Mouse (Mus musculus): ENCODE data around the gene Dolpp1.

- TF ChIP-seq POLR2A (IDR thresholded peaks at IDR 0.05; ENCODE audit: borderline replicate concordance, extremely low read depth, insufficient read depth, insufficient read length, poor library complexity, severe bottlenecking) = no peak
- no peak for TF ChIP-seq CTCF (IDR thresholded peaks at IDR 0.05; ENCODE audit: borderline replicate concordance, extremely low read depth, insufficient read depth, insufficient read length)
Observed at GRCm38 (mm10) chr2:30402843-30403242, 10.8 kb downstream of the Dolpp1 start.

Measured in brain, embryonic 14.5 days (tissue).